Mouse (Mus musculus) kidney, postnatal 36 days (tissue): ENCODE measurements around the gene Rnaseh2b.

ENCODE experiments used
- DNase-seq, 2 experiments: peaks; one replicate each; pipeline ENCODE4 v3.0.0; 2021 to 2022; ENCODE audit warnings: mixed read lengths in 2 of 2

Rnaseh2b gene

GRCm38 (mm10) chr14:62292488-62293339, at the start of gene Rnaseh2b, which contains the start of gene Dleu7:
Gene Rnaseh2b, plus strand, starts transcription at chr14:62292589.
Gene Dleu7, minus strand, starts transcription at chr14:62293047.
- DNase-seq, result peak; percentile 67 to 78

GRCm38 (mm10) chr14:62243530-62243929, 48.9 kb upstream of the Rnaseh2b start:
- DNase-seq, result no peak

GRCm38 (mm10) chr14:62245557-62245956, 46.8 kb upstream of the Rnaseh2b start:
- DNase-seq, result no peak

GRCm38 (mm10) chr14:62248345-62248744, 44.0 kb upstream of the Rnaseh2b start:
- DNase-seq, result no peak

GRCm38 (mm10) chr14:62248796-62249195, 43.6 kb upstream of the Rnaseh2b start:
- DNase-seq, result peak in 1 of 2 experiments; percentile 53

GRCm38 (mm10) chr14:62249251-62249650, 43.1 kb upstream of the Rnaseh2b start:
- DNase-seq, result no peak

- DNase-seq, result no peak
These were observed 42.3 kb upstream of the Rnaseh2b start for GRCm38 (mm10) chr14:62250046-62250445.

GRCm38 (mm10) chr14:62251999-62252398, 40.4 kb upstream of the Rnaseh2b start:
- peak; percentile 41 to 71 for DNase-seq

GRCm38 (mm10) chr14:62254371-62254770, 38.0 kb upstream of the Rnaseh2b start:
- peak in 1 of 2 experiments; percentile 15 for DNase-seq

GRCm38 (mm10) chr14:62256066-62256465, 36.3 kb upstream of the Rnaseh2b start:
- DNase-seq, result no peak

- no peak for DNase-seq
These were observed 34.3 kb upstream of the Rnaseh2b start for GRCm38 (mm10) chr14:62258125-62258524.

GRCm38 (mm10) chr14:62258978-62259536, 33.3 kb upstream of the Rnaseh2b start:
- peak; percentile 21 to 26 for DNase-seq

GRCm38 (mm10) chr14:62270698-62271396, 21.5 kb upstream of the Rnaseh2b start:
- no peak for DNase-seq

- DNase-seq, result no peak
These were observed 18.8 kb upstream of the Rnaseh2b start for GRCm38 (mm10) chr14:62273604-62274003.

GRCm38 (mm10) chr14:62282974-62283373, 9.4 kb upstream of the Rnaseh2b start:
- no peak for DNase-seq

- DNase-seq, result no peak
These were observed 3.7 kb upstream of the Rnaseh2b start for GRCm38 (mm10) chr14:62288731-62289130.

GRCm38 (mm10) chr14:62291406-62291987, 892 bp upstream of the Rnaseh2b start:
- peak; percentile 41 to 59 for DNase-seq

GRCm38 (mm10) chr14:62292166-62292487, 262 bp upstream of the Rnaseh2b start:
- DNase-seq, result no peak

GRCm38 (mm10) chr14:62298808-62299207, 6.4 kb downstream of the Rnaseh2b start:
- no peak for DNase-seq

GRCm38 (mm10) chr14:62300031-62300430, 7.6 kb downstream of the Rnaseh2b start:
- DNase-seq, result peak; percentile 41 to 50

GRCm38 (mm10) chr14:62307555-62307954, 15.2 kb downstream of the Rnaseh2b start:
- no peak for DNase-seq

- no peak for DNase-seq
These were observed 16.6 kb downstream of the Rnaseh2b start for GRCm38 (mm10) chr14:62309026-62309425.

GRCm38 (mm10) chr14:62311672-62312071, 19.3 kb downstream of the Rnaseh2b start:
- no peak for DNase-seq
